ENCODE assay signal across 23 mouse cellular contexts in the genomic region with DNA sequence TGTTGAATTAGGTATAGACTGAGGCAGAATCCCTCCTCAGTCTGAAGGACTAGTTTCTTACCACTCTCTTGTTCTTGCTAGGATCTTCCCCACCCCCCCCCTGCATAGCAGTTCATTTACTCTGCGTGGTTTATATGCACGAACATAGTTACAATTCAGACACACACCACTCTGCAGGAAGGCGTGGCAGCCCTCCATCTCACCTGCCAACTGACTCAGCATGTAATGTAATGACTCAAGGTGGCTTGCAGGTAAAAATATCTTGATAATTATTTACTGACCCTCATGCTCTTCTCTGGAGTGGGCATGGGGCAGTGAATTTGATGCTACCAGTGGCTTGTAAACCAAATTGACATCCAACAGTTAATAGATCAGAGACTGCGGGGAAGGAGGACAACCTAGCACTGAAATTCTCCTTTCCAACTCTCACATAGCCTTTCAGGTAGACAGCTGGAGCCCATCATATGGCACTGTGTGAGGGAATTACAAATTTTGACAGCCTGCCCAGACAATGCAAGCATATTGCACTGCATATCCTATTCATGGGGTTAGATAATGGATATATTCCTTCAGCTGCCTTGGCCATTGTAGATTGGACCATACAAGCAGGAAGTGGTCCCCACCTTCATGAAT. TPM values are rescaled to one million over a fixed set of nuclear protein-coding genes. Genes with fewer than 3 reads are reported as not detected.
DNase-seq lines count a peak whose midpoint lies in the region; ATAC-seq and TF ChIP-seq lines count a peak whose summit lies in the region.
"Had no signal": no experiment of that assay in that cellular context is flagged by ENCODE, and none has a peak within 500 bp of the region (broad histone marks: within the 10 kb centered on the region; RNA-seq: fewer than 3 reads in every experiment).

No protein-coding gene starts in this region.

- DNase-seq in hindbrain, postnatal 0 days (ENCODE audit: low spot score), result peak; percentile 16
- no peak for DNase-seq in hindbrain, embryonic 11.5 days (ENCODE audit: low spot score)
- peak; percentile 46 for DNase-seq in cerebellum, adult 11-12 months
- DNase-seq in cerebellum, postnatal 14 days, result peak; percentile 63 to 72
- no peak for DNase-seq in adrenal gland, postnatal 25 days
- no peak for DNase-seq in gastrocnemius, postnatal 14 days
- no peak for DNase-seq in embryo, embryonic 10.5 days (ENCODE audit: low spot score)
- DNase-seq: adrenal gland, adult 8-10 months; heart, postnatal 36 days; kidney, adult 9 months; kidney, postnatal 25 days; right cerebral cortex, adult 18-20 months; thymus, postnatal 36 days had no signal

- H3K4me3 ChIP-seq in hindbrain, postnatal 0 days (ENCODE audit: low read length), result no peak overlapping the region
- no peak overlapping the region for H3K4me3 ChIP-seq in hindbrain, embryonic 11.5 days (ENCODE audit: low read depth, low read length)
- H3K4me3 ChIP-seq: embryonic facial prominence, embryonic 12.5 days; heart, embryonic 13.5 days; midbrain, embryonic 10.5 days; neural tube, embryonic 12.5 days had no signal

- no peak for ATAC-seq in hindbrain, postnatal 0 days
- no peak for ATAC-seq in hindbrain, embryonic 11.5 days (ENCODE audit: low FRiP score)
- ATAC-seq in activated CD4-positive, CD25-positive, alpha-beta regulatory T cell, adult 4 months, result peak; percentile 6
- ATAC-seq: forebrain, embryonic 16.5 days had no signal

- 84% methylated on average over 4 of the region's 4 CpGs for WGBS in hindbrain, postnatal 0 days
- WGBS in hindbrain, embryonic 11.5 days, result 91% methylated on average over 4 of the region's 4 CpGs

- intact Hi-C loops in gastrocnemius, postnatal 14 days (cut with DNase I; ENCODE audit: low total_unique reads), result no loop called here

- no peaks in the 10 kb centered on the region for H3K4me1 ChIP-seq in hindbrain, postnatal 0 days (ENCODE audit: insufficient read depth, low read length)
- H3K4me1 ChIP-seq in hindbrain, embryonic 11.5 days (replicated peaks; ENCODE audit: control insufficient read depth, insufficient read depth, low read length), result no peaks in the 10 kb centered on the region
- H3K4me1 ChIP-seq: embryonic facial prominence, embryonic 12.5 days; midbrain, embryonic 10.5 days; neural tube, embryonic 12.5 days had no signal

- H3K9me3 ChIP-seq in hindbrain, postnatal 0 days (ENCODE audit: low read length), result no peaks in the 10 kb centered on the region
- no peaks in the 10 kb centered on the region for H3K9me3 ChIP-seq in hindbrain, embryonic 11.5 days (ENCODE audit: control insufficient read depth, low read length)
- H3K9me3 ChIP-seq: embryonic facial prominence, embryonic 12.5 days; neural tube, embryonic 12.5 days had no signal

- no peak for TF ChIP-seq CTCF in hindbrain, postnatal 0 days (IDR thresholded peaks at IDR 0.05; ENCODE audit: low read depth)

- H3K27ac ChIP-seq in hindbrain, postnatal 0 days, result no peak overlapping the region
- H3K27ac ChIP-seq in hindbrain, embryonic 11.5 days (ENCODE audit: low read depth, low read length), result no peak overlapping the region
- H3K27ac ChIP-seq: embryonic facial prominence, embryonic 12.5 days; heart, embryonic 13.5 days; macrophage; midbrain, embryonic 10.5 days; neural tube, embryonic 12.5 days had no signal

- no peak overlapping the region for H3K4me2 ChIP-seq in hindbrain, postnatal 0 days (ENCODE audit: low read depth, low read length)
- H3K4me2 ChIP-seq in hindbrain, embryonic 11.5 days (replicated peaks; ENCODE audit: low read depth, low read length), result no peak overlapping the region
- H3K4me2 ChIP-seq: embryonic facial prominence, embryonic 12.5 days; heart, embryonic 13.5 days; neural tube, embryonic 12.5 days had no signal

- no peaks in the 10 kb centered on the region for H3K27me3 ChIP-seq in hindbrain, postnatal 0 days (ENCODE audit: insufficient read depth, low read length)
- no peaks in the 10 kb centered on the region for H3K27me3 ChIP-seq in hindbrain, embryonic 11.5 days (ENCODE audit: control insufficient read depth, insufficient read depth, low read length)
- H3K27me3 ChIP-seq: embryonic facial prominence, embryonic 12.5 days; heart, embryonic 13.5 days; neural tube, embryonic 12.5 days had no signal

- H3K9ac ChIP-seq in hindbrain, postnatal 0 days (replicated peaks; ENCODE audit: low read length), result no peak overlapping the region
- no peak overlapping the region for H3K9ac ChIP-seq in hindbrain, embryonic 11.5 days (ENCODE audit: low read depth, low read length)
- H3K9ac ChIP-seq: embryonic facial prominence, embryonic 12.5 days; heart, embryonic 13.5 days; neural tube, embryonic 12.5 days had no signal

- H3K36me3 ChIP-seq in hindbrain, postnatal 0 days (ENCODE audit: insufficient read depth, low read length), result no peaks in the 10 kb centered on the region
- H3K36me3 ChIP-seq in hindbrain, embryonic 11.5 days (ENCODE audit: control insufficient read depth, insufficient read depth, low read length), result no peaks in the 10 kb centered on the region
- H3K36me3 ChIP-seq: embryonic facial prominence, embryonic 12.5 days; heart, embryonic 13.5 days; midbrain, embryonic 10.5 days; neural tube, embryonic 12.5 days had no signal

RNA-seq across cellular contexts. Expression of a gene that starts 35.3 kb away (rescaled TPM):
- total RNA-seq in hindbrain, postnatal 0 days (2014; rRNA removed), result 3.8 and 4.8 TPM in 2 replicates
- polyA plus RNA-seq in hindbrain, postnatal 0 days (2015; fragmentation: Nextera tagmentation; extraction: Ambion mirVana), result 8.3 and 9.2 TPM in 2 replicates
- 3.1 TPM in 2 replicates for polyA plus RNA-seq in hindbrain, embryonic 11.5 days (2014; fragmentation: Nextera tagmentation; extraction: Ambion mirVana)
- polyA plus RNA-seq in activated CD4-positive, CD25-positive, alpha-beta regulatory T cell, adult 4 months (2017; shearing (Covaris generic)), result 1 to 10 TPM; 2.4 to 7.9 TPM
- not detected in 2 replicates for total RNA-seq in adrenal gland, postnatal 25 days (2021)
- total RNA-seq in gastrocnemius, postnatal 14 days (2021), result not detected
- total RNA-seq: adrenal gland, adult 8-10 months; gastrocnemius, postnatal 4 days; heart, postnatal 36 days; monocyte, adult 5-6 weeks had no signal
- polyA plus RNA-seq: C2C12 had no signal

RNA-seq across cellular contexts. Expression of a gene that starts 58.8 kb away (rescaled TPM):
- not detected in 2 replicates for total RNA-seq in hindbrain, postnatal 0 days (2014; rRNA removed)
- polyA plus RNA-seq in hindbrain, postnatal 0 days (2015; fragmentation: Nextera tagmentation; extraction: Ambion mirVana), result 0.04 TPM in 1 of 2 replicates, not detected in the other
- polyA plus RNA-seq in hindbrain, embryonic 11.5 days (2014; fragmentation: Nextera tagmentation; extraction: Ambion mirVana), result 0.04 and 0.31 TPM in 2 replicates
- polyA plus RNA-seq in activated CD4-positive, CD25-positive, alpha-beta regulatory T cell, adult 4 months (2017; shearing (Covaris generic)), result 100 to 1,000 TPM; 118 to 316 TPM
- 0.12 TPM in 1 of 2 replicates, not detected in the other for total RNA-seq in adrenal gland, postnatal 25 days (2021)
- under 1 TPM; 0.25 to 0.35 TPM for total RNA-seq in gastrocnemius, postnatal 14 days (2021)
- polyA plus RNA-seq: C2C12; forebrain, embryonic 16.5 days; neural tube, embryonic 12.5 days had no signal

Comparison
In these comparisons a context has a peak if more than half of its experiments do, and no peak if none do; other contexts are left out.
1. DNase-seq: peak in hindbrain, postnatal 0 days (single experiment), cerebellum, adult 11-12 months (single experiment) and cerebellum, postnatal 14 days (2 of 2); none in hindbrain, embryonic 11.5 days (single experiment), adrenal gland, postnatal 25 days (single experiment), gastrocnemius, postnatal 14 days (single experiment) and embryo, embryonic 10.5 days (single experiment).